Mouse (Mus musculus) regulatory T cell (primary cell): ENCODE results near the gene Atrip.

ENCODE experiments used
- in situ Hi-C: fragments of 300-600 bp; cut with MboI, MseI; formaldehyde crosslinking; loops from one replicate; pipeline ENCODE4 v1.15.1; 2025; ENCODE audit warnings: high pct_unique_total_duplicates

Gene Atrip

DNA sequence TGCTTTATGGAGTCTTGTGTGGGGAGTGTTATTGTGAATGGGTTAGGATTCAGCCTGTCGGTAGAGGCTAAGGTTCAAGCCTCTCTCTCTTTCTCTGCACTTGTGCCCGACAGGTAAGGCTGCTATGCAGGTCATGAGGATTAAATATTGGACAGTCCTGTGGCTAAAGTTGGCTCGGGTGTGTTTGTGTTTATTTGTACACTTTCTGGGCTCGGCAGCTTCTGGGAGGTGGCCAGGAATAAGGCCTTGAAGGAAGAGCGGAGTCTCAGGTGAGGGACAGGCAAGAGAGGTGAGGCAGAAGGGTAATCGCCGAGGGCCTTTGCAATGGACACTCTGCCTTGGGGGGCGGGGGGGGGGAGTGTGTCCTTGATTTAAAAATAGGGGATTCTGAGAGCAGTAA lies 33.7 kb downstream of the Atrip start:
- in situ Hi-C loops = loop anchor here (5.0 to 10.0 kb wide), 2 partner anchors 37 to 545 kb away; partner anchors contain the start of gene Usp19

DNA sequence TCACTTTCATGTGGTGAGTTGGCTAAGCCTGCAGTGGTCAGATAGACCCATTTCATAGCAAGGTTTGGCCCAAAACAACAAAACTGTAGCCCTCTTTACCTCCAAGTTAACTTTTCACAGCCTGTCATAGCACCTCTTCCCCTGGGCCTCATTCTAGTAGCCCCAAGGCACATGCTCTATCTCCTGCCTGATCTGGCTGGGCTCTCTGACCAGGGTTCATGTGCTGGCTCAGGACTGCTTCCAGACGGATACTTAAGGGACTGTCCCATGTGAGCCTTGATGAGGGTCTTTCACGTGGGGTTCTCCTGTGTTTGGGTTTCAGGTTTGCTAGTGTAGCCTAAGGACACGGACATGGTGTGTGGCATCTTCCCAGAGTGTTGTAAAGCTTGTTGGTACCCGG lies 34.2 kb downstream of the Atrip start:
- in situ Hi-C loops = loop anchor here (5.0 to 10.0 kb wide), 2 partner anchors 38 to 545 kb away; partner anchors contain the start of gene Usp19

- in situ Hi-C loops = no loop called here
These were observed 35.0 kb downstream of the Atrip start for GRCm38 (mm10) chr9:109038901-109039364.

DNA sequence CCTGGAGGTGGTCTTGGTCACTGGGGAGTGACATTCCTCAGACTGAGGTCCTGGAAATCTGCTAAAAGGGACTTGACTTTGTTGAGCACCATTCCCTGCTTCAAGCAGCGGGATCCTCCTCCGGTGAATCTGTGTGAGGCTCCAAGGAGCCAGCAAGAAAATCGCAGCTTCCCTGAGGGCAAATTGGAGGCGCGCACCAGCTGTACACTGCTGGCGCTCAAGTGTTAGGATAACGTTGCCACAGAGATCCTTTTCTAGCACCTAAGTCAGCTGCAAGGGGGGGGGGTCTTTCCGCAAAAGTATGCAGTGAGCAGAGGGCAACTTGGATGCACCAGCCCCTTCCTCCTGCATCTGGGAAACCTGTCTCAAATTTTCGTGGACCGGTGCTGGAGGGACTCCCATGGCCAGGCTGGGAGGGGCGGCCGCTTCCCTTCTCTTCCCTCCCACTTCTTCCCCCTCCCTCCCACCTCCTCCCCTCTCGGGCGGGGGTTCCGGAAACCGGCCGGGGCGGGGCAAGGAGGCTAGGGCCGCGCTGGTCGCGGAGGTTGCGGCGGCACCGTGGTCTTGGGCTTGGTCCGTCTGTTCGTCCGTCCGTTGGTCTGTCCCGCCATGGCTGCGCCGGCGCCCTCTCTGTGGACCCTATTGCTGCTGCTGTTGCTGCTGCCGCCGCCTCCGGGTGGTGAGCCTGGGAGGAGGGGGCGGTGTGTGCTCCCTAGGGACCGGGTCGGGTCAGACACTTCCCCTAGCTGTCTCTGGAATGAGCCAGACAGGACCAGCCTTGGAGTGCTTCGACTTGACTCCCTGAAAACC lies 35.6 kb downstream of the Atrip start, which contains the start of gene Shisa5:
Gene Shisa5, plus strand, starts transcription at position 480 of the 810 bp plus-strand sequence.
- in situ Hi-C loops = no loop called here

DNA sequence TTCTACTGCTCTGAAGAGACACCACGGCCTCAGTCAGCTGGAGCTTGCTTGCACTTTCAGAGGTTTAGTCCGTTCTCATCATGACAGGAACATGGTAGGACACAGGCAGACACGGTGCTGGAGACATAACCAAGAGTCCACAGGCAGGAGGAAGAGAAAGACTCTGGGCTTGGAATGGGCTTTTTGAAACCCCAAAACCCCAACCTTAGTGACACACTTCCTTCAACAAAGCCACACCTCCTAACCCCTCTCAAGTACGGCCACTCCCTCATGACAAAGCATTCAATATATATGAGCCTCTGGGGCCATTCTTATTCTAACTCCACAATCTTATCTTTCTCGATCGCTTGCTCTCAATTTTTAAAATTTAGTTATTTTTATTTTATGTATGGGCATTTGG lies 41.5 kb downstream of the Atrip start:
- in situ Hi-C loops = no loop called here

DNA sequence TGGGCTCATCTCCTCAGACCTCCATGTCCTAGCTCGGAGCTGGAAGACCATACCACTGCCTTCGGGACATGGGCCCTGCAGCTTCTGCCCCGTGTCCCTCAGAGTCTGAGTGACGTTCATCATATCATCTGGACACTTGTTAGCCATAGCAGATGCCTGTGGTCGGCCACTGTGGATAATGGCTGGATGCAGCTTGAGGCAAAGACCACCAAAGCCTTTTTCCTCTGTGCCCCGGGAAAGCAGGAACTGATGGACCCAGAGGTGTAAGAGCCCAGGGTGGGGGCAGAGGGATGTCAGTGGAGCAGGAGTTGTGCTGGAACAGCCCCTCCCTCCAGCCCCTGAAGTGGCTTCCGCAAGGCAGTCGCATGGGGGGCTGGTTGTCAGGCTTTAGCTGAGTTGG lies 42.2 kb downstream of the Atrip start:
- in situ Hi-C loops = no loop called here

- in situ Hi-C loops = no loop called here
These were observed 42.9 kb downstream of the Atrip start for GRCm38 (mm10) chr9:109031001-109031400.

DNA sequence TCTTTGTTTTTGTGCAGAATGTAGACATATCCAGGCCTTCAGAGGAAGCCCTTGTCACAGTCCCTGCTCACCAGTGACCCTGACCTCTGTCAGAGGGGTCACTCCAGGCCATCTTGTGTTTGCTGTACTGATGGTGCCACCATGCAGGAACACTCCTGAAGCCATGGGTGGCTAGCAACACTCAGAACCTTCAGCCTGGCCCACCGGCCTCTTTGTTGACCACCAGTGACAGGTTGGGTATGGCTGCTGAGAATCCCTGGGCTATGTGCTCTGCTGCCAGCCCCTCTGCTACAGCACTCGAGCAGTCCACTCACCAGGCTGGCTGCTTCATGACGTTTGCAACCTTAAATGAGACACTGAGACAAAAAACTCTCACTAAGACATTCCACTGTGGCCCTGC lies 43.6 kb downstream of the Atrip start:
- in situ Hi-C loops = no loop called here

- in situ Hi-C loops = no loop called here
These were observed 45.0 kb downstream of the Atrip start for GRCm38 (mm10) chr9:109028919-109029318.

DNA sequence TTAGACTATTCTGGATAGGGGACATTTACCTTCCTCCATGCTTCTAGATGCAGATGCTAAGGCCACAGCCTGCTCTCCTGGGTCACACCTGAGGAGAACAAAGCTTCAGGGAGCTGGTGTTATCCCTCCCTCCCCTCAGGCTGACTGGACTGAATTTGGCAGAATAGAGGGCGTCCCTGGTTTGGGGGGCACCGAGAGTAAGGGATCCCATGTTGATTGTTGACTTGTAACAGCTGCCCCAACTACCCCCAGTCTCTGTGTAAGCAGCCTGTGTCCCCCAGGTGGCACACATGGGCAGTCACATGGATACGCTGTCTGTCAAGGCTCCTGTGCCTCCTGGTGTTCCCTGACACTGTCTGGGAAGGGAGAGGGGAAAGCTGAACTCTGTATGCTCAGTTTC lies 45.5 kb downstream of the Atrip start:
- in situ Hi-C loops = no loop called here

DNA sequence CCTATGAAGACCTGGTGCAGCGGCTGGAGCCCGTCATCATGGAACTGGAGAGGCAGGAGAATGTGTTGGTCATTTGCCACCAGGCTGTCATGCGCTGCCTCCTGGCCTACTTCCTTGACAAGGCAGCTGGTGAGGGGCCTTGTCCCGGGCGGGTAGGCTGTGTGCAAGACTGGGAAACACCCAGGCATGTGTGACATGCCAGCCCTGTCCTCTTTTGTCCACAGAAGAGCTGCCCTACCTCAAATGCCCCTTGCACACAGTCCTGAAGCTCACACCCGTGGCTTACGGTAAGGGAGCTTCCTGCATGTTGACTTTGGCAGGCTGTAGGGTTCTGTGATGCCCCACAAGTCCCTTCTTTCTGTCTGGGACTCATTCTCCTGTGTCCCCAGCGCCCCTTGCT lies 46.4 kb downstream of the Atrip start:
- in situ Hi-C loops = no loop called here

GRCm38 (mm10) chr9:109022866-109023685 lies 50.8 kb downstream of the Atrip start:
- in situ Hi-C loops = no loop called here

DNA sequence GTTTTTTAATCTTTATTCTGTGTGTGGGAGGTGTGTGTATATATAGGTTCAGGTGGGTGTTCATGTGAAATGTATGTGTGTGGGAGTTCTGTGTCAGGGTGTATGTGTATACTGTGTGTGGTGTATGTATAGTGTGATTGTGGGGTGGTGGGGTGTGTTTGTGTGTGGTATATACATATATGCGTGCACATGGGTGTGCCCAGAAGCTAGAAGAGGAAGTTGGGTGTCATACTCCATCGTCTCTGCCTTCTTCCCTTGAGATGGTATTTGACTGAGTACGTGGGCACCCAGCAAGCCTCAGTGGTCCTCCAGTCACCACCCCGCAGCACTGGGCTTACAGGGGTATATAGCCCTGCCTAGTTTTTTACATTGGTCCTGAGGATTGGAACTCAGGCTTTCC lies 52.5 kb downstream of the Atrip start:
- in situ Hi-C loops = no loop called here

DNA sequence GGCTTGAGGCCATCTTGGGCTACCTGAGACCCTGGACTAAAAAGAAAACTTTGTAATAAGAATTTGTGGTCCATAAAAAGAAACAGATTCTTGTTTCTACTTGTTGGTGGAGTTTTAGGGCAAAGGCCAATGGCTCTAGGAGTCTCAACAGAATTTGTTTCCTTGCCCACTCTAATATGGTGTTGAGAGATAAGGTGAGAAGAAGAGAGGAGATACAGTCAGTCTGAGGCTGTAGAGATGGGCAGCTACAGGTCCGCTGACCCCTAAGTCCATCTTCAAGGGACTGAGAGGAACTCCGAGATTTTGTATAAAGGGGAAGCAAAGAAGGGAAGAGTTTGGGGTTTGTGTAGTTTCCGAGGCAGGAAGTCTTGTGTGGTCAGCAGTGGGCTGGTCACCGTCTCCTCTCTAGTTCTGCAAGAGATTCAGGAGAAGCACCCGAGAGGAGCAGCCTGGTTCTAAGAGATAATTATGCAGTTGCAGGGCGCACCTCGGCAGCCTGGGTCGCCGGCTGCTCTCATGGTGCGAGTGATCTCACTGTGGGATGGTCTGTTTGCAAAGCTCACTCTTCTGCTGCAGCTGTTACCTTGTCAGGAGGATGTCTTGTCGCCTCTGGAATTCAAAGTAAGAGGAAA lies 56.8 kb downstream of the Atrip start:
- in situ Hi-C loops = no loop called here

DNA sequence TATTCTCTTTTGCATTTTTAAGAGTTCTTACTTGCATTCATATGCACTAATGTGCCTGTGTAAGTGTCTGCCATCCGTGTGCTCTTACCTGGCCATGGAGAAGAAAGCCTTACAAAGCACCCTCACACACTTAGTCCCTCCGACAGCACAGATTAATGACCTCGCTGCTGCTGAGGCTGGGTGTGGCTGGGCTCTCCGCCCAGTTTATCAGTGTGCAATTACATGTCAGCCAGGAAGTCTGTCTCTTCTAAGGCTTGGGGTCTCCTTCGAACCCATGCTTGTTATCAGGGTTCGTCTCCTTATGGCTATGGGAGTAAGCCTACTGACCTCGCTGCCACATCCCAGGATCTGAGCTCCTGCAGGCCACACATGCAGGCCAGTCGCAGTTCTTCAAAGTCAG lies 58.5 kb downstream of the Atrip start:
- in situ Hi-C loops = no loop called here

GRCm38 (mm10) chr9:109010316-109010690 lies 63.6 kb downstream of the Atrip start:
- in situ Hi-C loops = loop anchor here (5.0 kb wide), 1 partner anchor 602 kb away; no protein-coding TSS in a partner anchor

GRCm38 (mm10) chr9:109009636-109010315 lies 64.1 kb downstream of the Atrip start:
- in situ Hi-C loops = loop anchor here (5.0 kb wide), 2 partner anchors 113 to 603 kb away; no protein-coding TSS in a partner anchor

- in situ Hi-C loops = loop anchor here (5.0 kb wide), 1 partner anchor 113 kb away; no protein-coding TSS in a partner anchor
These were observed 64.8 kb downstream of the Atrip start for GRCm38 (mm10) chr9:109008994-109009635.

DNA sequence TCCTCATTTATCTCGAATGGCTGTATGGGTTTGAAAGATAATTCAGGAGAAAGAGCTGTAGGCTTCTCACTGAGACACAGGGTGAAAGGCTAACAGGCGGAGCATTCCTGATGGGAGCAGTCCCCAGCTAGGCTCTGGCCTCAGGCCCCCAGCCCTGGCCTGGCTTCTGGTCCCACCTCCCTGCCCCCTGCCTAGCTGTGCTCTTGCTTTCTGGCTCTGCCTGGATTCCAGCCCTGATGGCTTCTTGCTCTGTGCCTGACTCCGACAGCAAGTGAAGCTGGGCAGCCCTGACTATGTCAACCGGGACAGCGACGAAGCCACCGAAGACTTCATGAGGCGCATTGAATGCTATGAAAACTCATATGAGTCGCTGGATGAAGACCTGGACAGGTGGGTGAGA lies 65.8 kb downstream of the Atrip start:
- in situ Hi-C loops = loop anchor here (5.0 kb wide), 1 partner anchor 114 kb away; no protein-coding TSS in a partner anchor
